Mouse (Mus musculus): ENCODE measurements around the gene Gm11034.

The Gm11034 gene

GRCm38 (mm10) chr8:72213536-72213935 is at the start of gene Gm11034:
Gene Gm11034 (minus strand): TSS chr8:72213636.
- DNase-seq (ENCODE audit: low spot score in 2 of 2), result no peak

GRCm38 (mm10) chr8:72262756-72263155 is 49.3 kb upstream of the Gm11034 start:
- DNase-seq (ENCODE audit: low spot score in 2 of 2), result no peak

- DNase-seq (ENCODE audit: low spot score in 2 of 2), result no peak
These were observed 48.4 kb upstream of the Gm11034 start for GRCm38 (mm10) chr8:72261872-72262271.

- no peak for DNase-seq (ENCODE audit: low spot score in 2 of 2)
These were observed 48.0 kb upstream of the Gm11034 start for GRCm38 (mm10) chr8:72261431-72261830.

- no peak for DNase-seq (ENCODE audit: low spot score in 2 of 2)
These were observed 47.6 kb upstream of the Gm11034 start for GRCm38 (mm10) chr8:72261019-72261418.

GRCm38 (mm10) chr8:72260585-72260984 is 47.1 kb upstream of the Gm11034 start:
- DNase-seq (ENCODE audit: low spot score in 2 of 2), result no peak

GRCm38 (mm10) chr8:72259862-72260261 is 46.4 kb upstream of the Gm11034 start:
- DNase-seq (ENCODE audit: low spot score in 2 of 2), result no peak

GRCm38 (mm10) chr8:72257902-72258238 is 44.4 kb upstream of the Gm11034 start:
- no peak for DNase-seq (ENCODE audit: low spot score in 2 of 2)

- no peak for DNase-seq (ENCODE audit: low spot score in 2 of 2)
These were observed 43.9 kb upstream of the Gm11034 start for GRCm38 (mm10) chr8:72257171-72257901.

GRCm38 (mm10) chr8:72244610-72245009 is 31.2 kb upstream of the Gm11034 start:
- DNase-seq (ENCODE audit: low spot score in 2 of 2), result no peak

- no peak for DNase-seq (ENCODE audit: low spot score in 2 of 2)
These were observed 28.8 kb upstream of the Gm11034 start for GRCm38 (mm10) chr8:72242226-72242625.

GRCm38 (mm10) chr8:72240951-72241350 is 27.5 kb upstream of the Gm11034 start:
- no peak for DNase-seq (ENCODE audit: low spot score in 2 of 2)

GRCm38 (mm10) chr8:72240403-72240763 is 26.9 kb upstream of the Gm11034 start:
- DNase-seq (ENCODE audit: low spot score in 2 of 2), result no peak

- DNase-seq (ENCODE audit: low spot score in 2 of 2), result peak; percentile 96 to 97
These were observed 26.3 kb upstream of the Gm11034 start, which contains the start of gene Ap1m1 for GRCm38 (mm10) chr8:72239499-72240402. Gene Ap1m1 (plus strand): TSS chr8:72240018.

- DNase-seq (ENCODE audit: low spot score in 2 of 2), result no peak
These were observed 9.2 kb upstream of the Gm11034 start for GRCm38 (mm10) chr8:72222656-72223055.

- DNase-seq (ENCODE audit: low spot score in 2 of 2), result no peak
These were observed 7.3 kb upstream of the Gm11034 start for GRCm38 (mm10) chr8:72220758-72221157.

- peak; percentile 85 to 87 for DNase-seq (ENCODE audit: low spot score in 2 of 2)
These were observed 6.3 kb upstream of the Gm11034 start, which contains the start of gene Fam32a for GRCm38 (mm10) chr8:72219541-72220363. Gene Fam32a (plus strand): TSS chr8:72219730.

GRCm38 (mm10) chr8:72218781-72219540 is 5.5 kb upstream of the Gm11034 start:
- DNase-seq (ENCODE audit: low spot score in 2 of 2), result no peak

GRCm38 (mm10) chr8:72215871-72216270 is 2.4 kb upstream of the Gm11034 start:
- no peak for DNase-seq (ENCODE audit: low spot score in 2 of 2)

- no peak for DNase-seq (ENCODE audit: low spot score in 2 of 2)
These were observed 1.6 kb upstream of the Gm11034 start for GRCm38 (mm10) chr8:72215060-72215459.

GRCm38 (mm10) chr8:72212751-72213150 is 685 bp downstream of the Gm11034 start, which contains the start of gene Cib3:
Gene Cib3 (minus strand): TSS chr8:72212837.
- no peak for DNase-seq (ENCODE audit: low spot score in 2 of 2)

Data from urinary bladder, postnatal 4 days (tissue).